Mouse (Mus musculus) liver, postnatal 0 days (tissue): Measurements from ENCODE around the gene Gbp2b. TPM values are rescaled to one million over a fixed set of nuclear protein-coding genes. Genes with fewer than 3 reads are reported as not detected.

Experiments
- ATAC-seq: fragments of 200-750 bp; cut with Nextera tagmentation; 2 replicates; pipeline ENCODE4 v1.8.0; 2017; ENCODE audit warnings: mild to moderate bottlenecking, moderate library complexity
- DNase-seq: peaks from one replicate; pipeline ENCODE4 v3.0.0-alpha.2; 2016
- H3K27ac ChIP-seq: fragments of 300-500 bp; sonication (generic); 2 replicates; pipeline ENCODE4 v1.5.1; 2014; ENCODE audit warnings: antibody characterized with exemption, moderate library complexity, mild to moderate bottlenecking, low read depth
- H3K27me3 ChIP-seq: fragments of 300-500 bp; sonication (generic); 2 replicates; pipeline ENCODE4 v1.6.1; 2014; ENCODE audit warnings: low read length, control low read depth, mixed read lengths; ENCODE audit not compliant: insufficient read depth
- H3K36me3 ChIP-seq: fragments of 300-500 bp; sonication (generic); replicated peaks from 2 replicates; pipeline ENCODE4 v1.6.1; 2014; ENCODE audit warnings: mild to moderate bottlenecking, control low read depth, low read length, moderate library complexity, mixed read lengths; ENCODE audit not compliant: insufficient read depth
- H3K4me1 ChIP-seq: fragments of 300-500 bp; sonication (generic); 2 replicates; pipeline ENCODE4 v1.6.1; 2014; ENCODE audit warnings: antibody characterized with exemption, mild to moderate bottlenecking, control low read depth; ENCODE audit not compliant: insufficient read depth
- H3K4me2 ChIP-seq: fragments of 300-500 bp; sonication (generic); 2 replicates; pipeline ENCODE4 v1.6.1; 2014; ENCODE audit warnings: low read depth, mild to moderate bottlenecking, low read length, moderate library complexity, mixed read lengths
- H3K4me3 ChIP-seq: fragments of 300-500 bp; sonication (generic); 2 replicates; pipeline ENCODE4 v1.5.1; 2014; ENCODE audit warnings: low read depth, low read length
- H3K9ac ChIP-seq: fragments of 300-500 bp; sonication (generic); replicated peaks from 2 replicates; pipeline ENCODE4 v1.6.1; 2014; ENCODE audit warnings: mild to moderate bottlenecking, moderate library complexity
- H3K9me3 ChIP-seq: fragments of 300-500 bp; sonication (generic); 2 replicates; pipeline ENCODE4 v1.6.1; 2016; ENCODE audit warnings: mild to moderate bottlenecking, control low read depth, low read length, mixed read lengths
- CTCF ChIP-seq: sonication (generic); IDR thresholded peaks from 2 replicates; pipeline ENCODE4 v1.5.1; 2016; ENCODE audit warnings: antibody characterized with exemption, low read depth
- EP300 ChIP-seq: IDR thresholded peaks from 2 replicates; pipeline ENCODE4 v1.6.1; 2016; ENCODE audit warnings: antibody characterized with exemption, low read depth, mild to moderate bottlenecking
- WGBS: fragments of 180-500 bp; shearing (Covaris S2); extraction: QIAGEN DNeasy Blood & Tissue Kit; methylation state at CpG from one replicate; pipeline ENCODE4 v1.1.7; 2014; ENCODE audit not compliant: insufficient replicate concordance; 5-methylcytosine and 5-hydroxymethylcytosine counted together
- polyA plus RNA-seq: library from polyadenylated mRNA; unstranded; fragments of >200 nt; fragmentation: Nextera tagmentation; extraction: Ambion mirVana; gene quantifications from 2 replicates; pipeline ENCODE4 v1.2.1, GENCODE M21; 2015

Gbp2b gene
- polyA plus RNA-seq, result 0.05 TPM in 1 of 2 replicates, not detected in the other

GRCm38 (mm10) chr3:142594547-142594946 lies at the start of gene Gbp2b:
Gene Gbp2b, plus strand, starts transcription at chr3:142594847.
- H3K4me3 ChIP-seq, result no peak within 1 kb of the TSS
- no peak for ATAC-seq

DNA sequence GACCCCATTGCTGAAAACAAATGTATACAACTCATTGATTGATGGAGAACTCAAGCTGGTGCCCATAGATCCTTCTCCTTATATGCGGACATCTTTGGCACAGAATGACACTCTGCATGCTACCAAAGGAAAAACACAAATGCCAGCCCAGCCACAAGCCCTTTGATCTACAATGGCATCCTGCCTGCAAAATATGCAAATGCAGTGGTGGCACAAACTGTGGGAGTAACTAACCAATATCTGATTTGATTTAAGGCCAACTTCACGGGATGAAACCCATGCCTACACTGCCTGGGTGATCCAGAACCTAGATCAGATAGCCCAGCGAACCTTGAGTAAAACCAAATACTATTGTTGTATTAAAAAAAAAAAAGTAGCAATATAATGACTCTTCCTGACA lies 48.0 kb upstream of the Gbp2b start:
- H3K9me3 ChIP-seq, result no peaks in the 10 kb centered on the region
- no peak overlapping the region for H3K4me3 ChIP-seq
- DNase-seq (no peak), ATAC-seq (no peak)
- H3K36me3 ChIP-seq, result peaks cover 31% of the 10 kb centered on the region
- H3K4me2 ChIP-seq, result no peak overlapping the region
- no peaks in the 10 kb centered on the region for H3K4me1 ChIP-seq
- TF ChIP-seq EP300, result no peak
- no peak for TF ChIP-seq CTCF
- no peak overlapping the region for H3K9ac ChIP-seq
- H3K27me3 ChIP-seq, result no peaks in the 10 kb centered on the region
- no peak overlapping the region for H3K27ac ChIP-seq
- 70% methylated on average over 3 of the region's 3 CpGs for WGBS

More at GRCm38 (mm10) chr3:142594547-142594946, at the start of gene Gbp2b:
- Histone ChIP-seq H3K9ac (no peak within 1 kb of the TSS), H3K4me1 (no peaks in the 10 kb centered on the region), H3K36me3 (no peaks in the 10 kb centered on the region), H3K27ac (no peak within 1 kb of the TSS), H3K4me2 (no peak within 1 kb of the TSS), H3K27me3 (no peaks in the 10 kb centered on the region), H3K9me3 (no peaks in the 10 kb centered on the region)
- TF ChIP-seq EP300 (no peak), CTCF (no peak)
- WGBS, result 61% methylated on average over 1 of the region's 1 CpGs
- no peak for DNase-seq

- Histone ChIP-seq H3K4me3 (no peak overlapping the region), H3K4me2 (no peak overlapping the region), H3K9me3 (no peaks in the 10 kb centered on the region), H3K4me1 (no peaks in the 10 kb centered on the region), H3K27ac (no peak overlapping the region), H3K9ac (no peak overlapping the region), H3K36me3 (peaks cover 23% of the 10 kb centered on the region), H3K27me3 (no peaks in the 10 kb centered on the region)
- WGBS, result 83% methylated on average over 3 of the region's 3 CpGs
- ATAC-seq, result no peak
- DNase-seq, result no peak
- TF ChIP-seq CTCF, result no peak
- TF ChIP-seq EP300, result no peak
Observed at GRCm38 (mm10) chr3:142550052-142550676, 44.5 kb upstream of the Gbp2b start.

DNA sequence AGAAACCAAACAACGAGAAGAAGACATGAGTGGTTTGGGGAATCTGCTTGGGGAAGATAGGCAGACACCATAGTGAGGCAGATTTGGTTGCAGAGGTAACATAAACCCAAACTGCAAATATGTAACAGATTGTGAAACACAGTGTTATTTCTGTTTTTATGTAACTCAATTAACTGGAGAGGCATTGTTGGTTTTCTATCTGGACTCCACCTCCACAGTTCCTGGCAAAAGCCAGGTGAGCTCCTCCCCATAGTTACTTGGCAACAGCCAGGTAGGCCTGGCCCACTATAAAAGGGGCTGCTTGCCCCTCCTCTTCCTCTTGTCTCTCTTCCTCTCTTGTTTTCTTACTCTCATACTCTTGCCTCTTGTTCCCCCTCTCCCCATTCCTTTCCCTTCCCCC lies 40.0 kb upstream of the Gbp2b start:
- Histone ChIP-seq H3K27ac (no peak overlapping the region), H3K36me3 (no peaks in the 10 kb centered on the region), H3K4me1 (no peaks in the 10 kb centered on the region), H3K4me2 (no peak overlapping the region), H3K27me3 (no peaks in the 10 kb centered on the region), H3K4me3 (no peak overlapping the region), H3K9me3 (no peaks in the 10 kb centered on the region), H3K9ac (no peak overlapping the region)
- 73% methylated on average over 1 of the region's 1 CpGs for WGBS
- ATAC-seq (no peak), DNase-seq (no peak)
- TF ChIP-seq CTCF, result no peak
- no peak for TF ChIP-seq EP300

GRCm38 (mm10) chr3:142555623-142556022 lies 39.0 kb upstream of the Gbp2b start:
- no peak for DNase-seq
- no peaks in the 10 kb centered on the region for H3K9me3 ChIP-seq
- H3K4me1 ChIP-seq, result 0 out of 2 replicates have a peak, but pooled peaks cover 3% of the 10 kb centered on the region
- H3K4me2 ChIP-seq, result no peak overlapping the region
- no peak overlapping the region for H3K9ac ChIP-seq
- no peak for TF ChIP-seq CTCF
- no peak for TF ChIP-seq EP300
- WGBS, result 80% methylated on average over 11 of the region's 11 CpGs
- no peaks in the 10 kb centered on the region for H3K36me3 ChIP-seq
- no peak overlapping the region for H3K4me3 ChIP-seq
- no peak for ATAC-seq
- H3K27ac ChIP-seq, result no peak overlapping the region
- no peaks in the 10 kb centered on the region for H3K27me3 ChIP-seq

DNA sequence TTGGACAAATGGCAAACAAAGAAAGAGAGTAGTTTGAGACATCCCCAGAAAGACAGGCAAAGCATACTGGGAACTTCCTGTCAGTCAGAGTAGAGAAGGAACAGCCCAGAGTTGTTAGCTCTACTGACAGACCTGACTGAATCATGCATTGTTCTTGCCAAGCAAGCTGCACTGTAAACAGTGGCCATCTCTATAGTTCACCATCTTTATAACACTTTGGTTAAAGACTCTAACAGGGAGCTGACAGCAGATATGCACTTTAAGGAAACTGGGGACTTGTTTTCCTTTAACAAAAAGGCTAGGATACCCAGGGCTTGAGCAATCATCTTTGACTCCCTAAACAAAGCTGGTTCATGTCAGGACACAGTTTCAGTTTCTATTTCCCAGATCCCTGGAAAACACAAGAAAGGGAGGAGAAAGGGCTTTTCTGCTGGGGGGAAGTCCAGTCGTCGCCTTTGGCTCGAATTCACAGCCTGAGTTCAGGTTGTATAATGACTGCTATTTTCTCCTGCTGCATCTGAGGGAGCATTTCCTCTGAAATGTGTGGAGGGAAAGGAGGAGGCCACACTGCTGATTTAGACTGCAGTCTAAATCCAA lies 34.9 kb upstream of the Gbp2b start, which contains the start of gene Gbp3:
Gene Gbp3 (plus strand): TSS at position 395 of the 597 bp plus-strand sequence.
- Histone ChIP-seq H3K4me1 (0 out of 2 replicates have a peak, but pooled peaks cover 3% of the 10 kb centered on the region), H3K4me3 (peak within 1 kb of the TSS; percentile 43), H3K4me2 (peak within 1 kb of the TSS; percentile 65), H3K36me3 (no peaks in the 10 kb centered on the region), H3K9me3 (no peaks in the 10 kb centered on the region), H3K27ac (peak within 1 kb of the TSS; percentile 71), H3K9ac (peak within 1 kb of the TSS; percentile 16; the same call in 1 of the 2 replicates), H3K27me3 (no peaks in the 10 kb centered on the region)
- WGBS, result 22% methylated on average over 3 of the region's 3 CpGs
- DNase-seq (no peak), ATAC-seq (peak; percentile 22; the same call in 1 of the 2 replicates)
- TF ChIP-seq EP300 (no peak), CTCF (no peak)
